Mouse (Mus musculus): ENCODE data around the gene Grtp1.

- TF ChIP-seq CTCF (IDR thresholded peaks at IDR 0.05; ENCODE audit: low read depth), result no peak
- no peak for TF ChIP-seq EP300 (IDR thresholded peaks at IDR 0.05; ENCODE audit: low read depth)
Observed at GRCm38 (mm10) chr8:13141681-13142080, 58.7 kb downstream of the Grtp1 start.

Measured in liver, postnatal 0 days (tissue).